Mouse (Mus musculus): ENCODE measurements at regions not wholly inside any gene's neighbourhood (a gene's known extent, or its start where the extent isn't known, plus 50 kb on each side); places are given as distances from the start of the nearest gene placed in this dataset.

DNA sequence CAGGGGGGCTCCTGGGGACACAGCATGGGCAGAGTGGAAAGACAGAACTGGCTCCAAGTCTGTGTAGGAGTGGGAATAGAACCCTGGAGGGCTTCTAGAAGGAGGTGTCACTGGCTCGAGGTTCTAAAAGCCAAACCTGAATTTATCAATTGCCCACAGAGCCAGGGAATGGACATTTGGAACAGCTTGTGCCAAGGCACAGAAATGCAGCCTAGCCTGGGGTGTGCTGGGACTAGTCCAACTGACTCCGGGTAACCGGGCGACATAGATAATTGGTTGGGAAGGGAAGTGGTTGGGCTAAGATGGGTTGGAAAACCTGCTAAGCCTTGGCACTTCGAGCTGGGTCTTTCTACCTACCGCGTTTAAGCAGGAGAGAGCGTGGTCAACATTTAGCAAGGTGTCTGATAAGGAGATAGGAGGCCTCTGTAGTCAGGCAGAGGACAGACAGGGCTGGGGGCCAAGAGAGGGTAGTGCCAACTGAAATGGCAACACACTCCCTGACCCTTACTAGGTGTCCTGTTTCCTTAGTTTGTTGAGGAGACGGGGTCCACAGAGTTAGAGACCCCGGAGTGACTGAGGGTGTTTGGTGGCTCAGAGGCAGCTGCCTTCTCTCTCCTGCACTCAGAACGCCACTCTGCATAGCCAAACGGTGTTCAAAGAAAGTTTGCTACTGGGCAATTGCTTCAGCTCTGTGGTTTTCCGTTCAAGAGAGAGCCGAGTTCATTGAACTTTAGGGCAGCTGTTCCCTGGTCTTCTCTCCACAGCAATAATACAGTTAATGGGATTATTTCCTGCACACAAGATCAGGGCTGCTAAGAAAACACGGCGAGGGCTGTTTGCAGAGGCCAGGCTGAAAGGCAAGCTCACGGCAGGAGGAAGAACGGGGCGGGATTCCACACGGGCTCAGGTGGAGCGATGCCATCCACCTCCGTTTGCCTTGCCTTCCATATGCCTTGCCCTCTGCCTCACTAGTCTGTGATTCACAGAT, 138.3 kb upstream of the 1600014C23Rik start:
- H3K27ac ChIP-seq, result no peak overlapping the region

DNA sequence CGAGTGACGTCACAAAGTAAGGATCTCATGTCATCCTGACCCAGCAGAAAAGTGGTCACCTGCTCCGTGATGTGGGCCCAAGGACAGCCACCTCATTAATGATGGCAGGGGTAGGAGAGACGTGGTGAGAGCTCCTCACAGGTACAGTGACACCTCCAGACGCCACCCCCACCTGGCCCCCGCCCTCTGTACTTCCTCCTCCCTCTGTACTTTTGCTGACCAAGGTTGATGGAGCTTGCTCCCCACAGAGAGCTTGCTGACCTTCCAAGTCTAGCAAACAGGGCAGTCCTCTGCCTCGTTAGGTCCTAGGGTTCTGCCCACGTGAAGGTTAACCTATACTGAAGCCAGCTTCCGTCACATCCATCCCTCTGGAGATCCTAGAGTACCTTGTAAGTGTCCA, 137.4 kb upstream of the 1600014C23Rik start:
- Histone ChIP-seq H3K36me3 (ENCODE audit: inconsistent target) (no peaks in the 10 kb centered on the region), H3K4me3 (ENCODE audit: inconsistent target) (no peak overlapping the region), H3K79me2 (ENCODE audit: inconsistent target) (no peaks in the 10 kb centered on the region), H3K27ac (no peak overlapping the region)
- WGBS (ENCODE audit: missing documents), result 82% methylated on average over 9 of the region's 9 CpGs

More for the DNA sequence above, 138.3 kb upstream of the 1600014C23Rik start:
- no peak overlapping the region for H3K4me3 ChIP-seq (ENCODE audit: inconsistent target)
- 14% methylated on average over 22 of the region's 22 CpGs for WGBS (ENCODE audit: missing documents)
- no peaks in the 10 kb centered on the region for H3K36me3 ChIP-seq (ENCODE audit: inconsistent target)
- H3K79me2 ChIP-seq (ENCODE audit: inconsistent target), result no peaks in the 10 kb centered on the region

DNA sequence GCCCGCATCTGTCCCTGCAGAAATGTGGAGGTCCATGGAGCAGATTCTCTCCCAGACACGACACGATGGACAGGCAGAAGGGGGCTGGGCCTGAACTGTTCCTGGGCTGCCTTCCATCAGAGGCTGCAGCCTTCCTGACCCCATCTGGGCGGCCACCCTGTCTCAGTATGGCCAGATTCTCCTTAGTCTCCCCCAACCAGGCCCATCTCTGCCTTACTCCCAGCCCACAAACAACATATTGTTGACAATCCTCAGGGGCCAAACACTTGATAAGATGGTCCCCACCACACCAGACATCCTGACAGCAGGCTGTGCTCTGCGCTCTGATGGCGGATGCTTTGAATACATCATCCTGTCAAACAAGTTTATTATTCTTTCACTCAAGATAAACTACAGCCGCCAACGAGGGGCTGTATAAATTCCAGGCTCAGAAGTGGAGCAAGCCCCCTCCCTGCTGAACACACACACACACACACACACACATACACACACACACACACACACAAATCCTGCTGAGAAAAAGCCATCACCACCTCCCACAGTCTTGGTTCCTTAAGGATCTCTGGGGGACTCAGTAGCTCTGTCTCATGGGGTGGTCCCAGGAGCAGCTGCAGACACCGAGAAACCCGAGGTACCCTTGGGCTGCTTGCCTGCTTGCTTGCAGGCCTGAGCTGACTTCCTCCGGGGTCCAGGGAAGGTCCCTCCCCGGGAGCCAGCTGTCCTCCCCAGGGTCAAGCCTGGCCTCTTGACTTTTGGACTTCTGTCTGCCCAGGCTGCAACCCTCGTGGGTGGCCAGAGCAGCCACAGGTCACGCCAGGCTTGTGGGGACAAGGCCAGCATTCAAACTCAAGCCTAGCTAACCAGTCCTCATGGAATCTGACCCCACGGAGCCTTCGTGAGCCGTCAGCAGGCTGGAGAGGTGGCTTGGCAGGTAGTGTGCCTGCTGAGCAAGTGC, 135.6 kb upstream of the 1600014C23Rik start:
- 89% methylated on average over 17 of the region's 17 CpGs for WGBS (ENCODE audit: missing documents)
- no peak overlapping the region for H3K27ac ChIP-seq
- H3K36me3 ChIP-seq (ENCODE audit: inconsistent target), result no peaks in the 10 kb centered on the region
- no peaks in the 10 kb centered on the region for H3K79me2 ChIP-seq (ENCODE audit: inconsistent target)
- no peak overlapping the region for H3K4me3 ChIP-seq (ENCODE audit: inconsistent target)

DNA sequence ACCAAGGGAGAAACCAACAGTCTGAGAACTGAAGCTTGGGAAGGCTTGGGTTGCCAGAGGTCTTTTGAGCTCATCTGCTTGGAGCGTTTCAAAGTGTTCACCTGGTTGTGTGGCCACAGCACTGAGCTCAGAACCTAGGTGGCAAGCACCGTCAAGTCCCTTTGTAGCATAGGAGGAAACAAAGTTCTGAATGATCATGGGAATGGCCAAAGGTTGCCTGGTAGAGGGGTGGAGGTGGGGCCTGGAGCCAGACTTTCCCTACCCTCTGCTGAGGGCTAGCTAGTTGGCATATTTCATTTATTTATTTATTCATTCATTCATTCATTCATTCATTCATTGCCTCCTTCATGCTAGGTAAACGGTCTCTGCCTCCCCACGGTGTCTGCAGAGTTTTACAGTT, 134.9 kb upstream of the 1600014C23Rik start:
- H3K36me3 ChIP-seq (ENCODE audit: inconsistent target), result no peaks in the 10 kb centered on the region
- H3K4me3 ChIP-seq (ENCODE audit: inconsistent target), result no peak overlapping the region
- H3K79me2 ChIP-seq (ENCODE audit: inconsistent target), result no peaks in the 10 kb centered on the region
- no peak overlapping the region for H3K27ac ChIP-seq
- 94% methylated on average over 4 of the region's 4 CpGs for WGBS (ENCODE audit: missing documents)

GRCm38 (mm10) chr17:45867727-45868126, 134.1 kb upstream of the 1600014C23Rik start:
- 100% methylated on average over 3 of the region's 5 CpGs for whole genome bisulfite sequencing (ENCODE audit: missing documents)
- no peak overlapping the region for H3K27ac ChIP-seq

DNA sequence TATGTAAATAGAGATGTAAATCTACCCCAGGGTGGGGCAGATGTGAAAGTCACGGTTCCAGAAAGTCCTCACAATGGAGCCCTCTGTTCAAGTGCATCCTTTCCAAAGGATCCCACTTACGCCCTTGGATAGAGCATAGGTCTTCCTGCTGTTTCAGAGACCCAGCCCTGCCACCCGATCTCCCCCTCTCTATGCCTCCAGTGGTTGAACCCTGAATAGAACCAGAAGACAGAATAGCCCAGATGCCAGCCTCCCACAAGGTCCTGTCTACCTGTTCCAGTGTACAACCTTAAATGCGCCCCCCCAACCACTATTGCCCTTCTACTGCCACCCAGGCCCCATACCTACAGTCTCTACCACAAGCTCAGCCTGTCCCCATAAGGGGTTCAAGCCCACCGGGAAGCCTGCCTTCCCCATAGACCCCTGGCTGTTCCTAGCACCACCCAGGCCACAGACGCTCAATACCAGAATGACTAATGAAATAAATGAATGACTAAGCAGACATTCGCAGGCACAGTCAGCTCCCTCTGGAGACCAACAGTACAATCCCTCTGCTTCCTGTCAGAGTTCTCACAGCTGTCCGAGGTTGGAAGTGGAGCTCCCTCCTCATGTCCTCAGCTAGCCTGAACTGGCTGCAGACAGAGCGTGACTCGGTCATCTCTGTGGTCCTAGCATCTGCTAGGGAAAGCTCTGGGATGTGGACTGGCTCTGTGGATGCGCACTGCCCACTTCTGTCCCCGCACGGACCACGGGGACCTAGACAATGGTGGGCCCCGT, 133.4 kb upstream of the 1600014C23Rik start:
- WGBS (ENCODE audit: missing documents), result 72% methylated on average over 15 of the region's 15 CpGs
- Histone ChIP-seq H3K36me3 (ENCODE audit: inconsistent target) (no peaks in the 10 kb centered on the region), H3K27ac (no peak overlapping the region), H3K79me2 (ENCODE audit: inconsistent target) (no peaks in the 10 kb centered on the region), H3K4me3 (ENCODE audit: inconsistent target) (no peak overlapping the region)

More at GRCm38 (mm10) chr17:45867727-45868126, 134.1 kb upstream of the 1600014C23Rik start:
- Histone ChIP-seq H3K36me3 (ENCODE audit: inconsistent target) (no peaks in the 10 kb centered on the region), H3K4me3 (ENCODE audit: inconsistent target) (no peak overlapping the region), H3K79me2 (ENCODE audit: inconsistent target) (no peaks in the 10 kb centered on the region)

DNA sequence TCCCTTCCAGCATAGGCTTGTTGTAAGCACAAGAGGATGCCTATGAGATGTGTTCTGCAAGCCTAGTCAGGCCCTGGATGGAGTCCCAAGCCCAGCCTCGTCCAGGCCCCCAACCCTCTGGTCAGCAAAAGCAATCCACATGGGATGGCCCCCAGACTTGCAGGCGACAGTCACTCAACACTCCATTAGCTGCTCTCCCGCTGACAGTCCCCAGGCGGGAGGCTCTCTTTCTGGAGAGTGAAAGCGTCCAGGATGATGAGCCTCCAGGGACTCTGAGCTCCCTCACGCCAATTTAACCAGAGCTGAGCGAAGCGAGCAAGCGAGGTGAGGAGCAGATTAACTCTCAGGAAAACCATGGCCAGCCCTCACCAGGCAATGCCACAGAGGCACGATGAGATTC, 132.7 kb upstream of the 1600014C23Rik start:
- Histone ChIP-seq H3K4me3 (ENCODE audit: inconsistent target) (no peak overlapping the region), H3K79me2 (ENCODE audit: inconsistent target) (no peaks in the 10 kb centered on the region), H3K27ac (no peak overlapping the region), H3K36me3 (ENCODE audit: inconsistent target) (no peaks in the 10 kb centered on the region)
- 86% methylated on average over 10 of the region's 10 CpGs for WGBS (ENCODE audit: missing documents)

- Histone ChIP-seq H3K4me3 (ENCODE audit: inconsistent target) (no peak overlapping the region), H3K79me2 (ENCODE audit: inconsistent target) (no peaks in the 10 kb centered on the region), H3K27ac (no peak overlapping the region), H3K36me3 (ENCODE audit: inconsistent target) (no peaks in the 10 kb centered on the region)
- 62% methylated on average over 6 of the region's 6 CpGs for WGBS (ENCODE audit: missing documents)
These were observed 132.3 kb upstream of the 1600014C23Rik start for GRCm38 (mm10) chr17:45865944-45866343.

- H3K27ac ChIP-seq, result no peak overlapping the region
- WGBS (ENCODE audit: missing documents), result 93% methylated on average over 10 of the region's 10 CpGs
- H3K79me2 ChIP-seq (ENCODE audit: inconsistent target), result no peaks in the 10 kb centered on the region
- no peaks in the 10 kb centered on the region for H3K36me3 ChIP-seq (ENCODE audit: inconsistent target)
- H3K4me3 ChIP-seq (ENCODE audit: inconsistent target), result no peak overlapping the region
These were observed 130.0 kb upstream of the 1600014C23Rik start for GRCm38 (mm10) chr17:45863471-45864205.

- Histone ChIP-seq H3K4me3 (ENCODE audit: inconsistent target) (no peak overlapping the region), H3K79me2 (ENCODE audit: inconsistent target) (no peaks in the 10 kb centered on the region), H3K27ac (no peak overlapping the region), H3K36me3 (ENCODE audit: inconsistent target) (no peaks in the 10 kb centered on the region)
- WGBS (ENCODE audit: missing documents), result 89% methylated on average over 3 of the region's 3 CpGs
These were observed 129.4 kb upstream of the 1600014C23Rik start for GRCm38 (mm10) chr17:45863031-45863430.

DNA sequence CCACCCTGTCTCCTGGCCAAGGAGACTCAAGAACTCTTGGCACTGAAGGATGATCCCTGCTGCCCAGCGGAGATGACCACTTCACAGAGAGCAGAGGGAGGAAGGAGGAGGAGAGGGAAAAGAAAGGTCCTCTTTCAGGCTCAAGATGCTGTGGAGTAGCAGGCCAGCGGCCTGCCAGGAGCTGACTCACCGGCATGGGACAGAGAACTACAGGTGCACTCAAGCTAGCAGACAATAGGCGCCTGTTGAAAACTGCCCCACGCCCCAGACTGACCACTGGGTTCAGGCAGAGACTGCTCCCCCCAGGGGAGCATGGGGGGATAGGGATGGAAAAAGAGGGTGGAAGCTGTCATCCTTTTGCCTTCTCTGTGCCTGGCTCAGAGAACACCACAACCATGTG, 125.8 kb upstream of the 1600014C23Rik start:
- H3K36me3 ChIP-seq (ENCODE audit: inconsistent target), result no peaks in the 10 kb centered on the region
- H3K4me3 ChIP-seq (ENCODE audit: inconsistent target), result no peak overlapping the region
- no peaks in the 10 kb centered on the region for H3K79me2 ChIP-seq (ENCODE audit: inconsistent target)
- WGBS (ENCODE audit: missing documents), result 96% methylated on average over 5 of the region's 5 CpGs
- H3K27ac ChIP-seq, result no peak overlapping the region

GRCm38 (mm10) chr17:45853931-45854653, 120.4 kb upstream of the 1600014C23Rik start:
- Histone ChIP-seq H3K36me3 (ENCODE audit: inconsistent target) (no peaks in the 10 kb centered on the region), H3K27ac (no peak overlapping the region), H3K79me2 (ENCODE audit: inconsistent target) (no peaks in the 10 kb centered on the region), H3K4me3 (ENCODE audit: inconsistent target) (no peak overlapping the region)
- WGBS (ENCODE audit: missing documents), result 71% methylated on average over 21 of the region's 21 CpGs

DNA sequence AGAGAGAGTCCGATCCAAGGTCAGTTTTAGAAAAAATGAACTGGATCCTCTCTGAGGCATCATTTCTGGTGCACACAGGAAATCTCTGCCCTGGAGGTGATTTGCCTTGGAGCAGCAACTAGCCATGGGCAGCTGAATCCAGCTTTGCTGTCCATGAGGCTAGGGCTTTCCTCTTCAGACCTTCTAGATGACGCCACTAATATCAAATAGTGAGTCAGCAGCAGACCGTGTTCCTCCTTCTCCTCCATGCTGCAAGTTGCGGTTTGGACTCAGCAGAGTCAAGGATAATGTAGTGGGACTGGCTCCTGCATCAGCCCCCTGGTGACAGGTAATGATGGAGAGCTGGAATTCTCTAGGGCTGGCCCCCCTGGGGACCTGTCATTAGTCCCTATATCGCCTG, 118.8 kb upstream of the 1600014C23Rik start:
- H3K79me2 ChIP-seq (ENCODE audit: inconsistent target), result no peaks in the 10 kb centered on the region
- H3K27ac ChIP-seq, result no peak overlapping the region
- no peaks in the 10 kb centered on the region for H3K36me3 ChIP-seq (ENCODE audit: inconsistent target)
- WGBS (ENCODE audit: missing documents), result 27% methylated on average over 5 of the region's 5 CpGs
- no peak overlapping the region for H3K4me3 ChIP-seq (ENCODE audit: inconsistent target)

Measured in macrophage (primary cell).